Mouse (Mus musculus) MEL (cell line): Measurements from ENCODE around the gene Stard10. TPM values are rescaled to one million over a fixed set of nuclear protein-coding genes. Genes with fewer than 3 reads are reported as not detected.

Source experiments
- DNase-seq: peaks from one replicate; pipeline ENCODE4 v3.0.0; 2011; ENCODE audit warnings: low read depth, low spot score
- H3K27ac ChIP-seq: 2 replicates; pipeline ENCODE4 v1.5.1; 2012; ENCODE audit warnings: low read depth, mild to moderate bottlenecking, control low read depth, low read length, moderate library complexity; ENCODE audit not compliant: control insufficient read depth
- H3K27me3 ChIP-seq, 2 experiments: fragments of 150-350 bp in 1 of 2; sonication (generic) in 1 of 2; 2 replicates each; pipeline ENCODE4 v1.6.1; 2012; ENCODE audit warnings: low read length in 2 of 2, mild to moderate bottlenecking in 2 of 2, improper control_type of control experiment in 1 of 2, moderate library complexity in 1 of 2; ENCODE audit not compliant: insufficient read depth in 2 of 2, control insufficient read depth in 1 of 2
- H3K36me3 ChIP-seq, 2 experiments: 2 replicates each; pipeline ENCODE4 v1.6.1; 2012 to 2014; ENCODE audit warnings: low read length in 2 of 2, improper control_type of control experiment in 1 of 2, inconsistent platforms in 1 of 2, mild to moderate bottlenecking in 1 of 2; ENCODE audit not compliant: insufficient read depth in 2 of 2, control insufficient read depth in 1 of 2
- H3K4me1 ChIP-seq, 2 experiments: fragments of 150-350 bp in 1 of 2; sonication (generic) in 1 of 2; 2 replicates each; pipeline ENCODE4 v1.6.1; 2012; ENCODE audit warnings: low read length in 2 of 2, improper control_type of control experiment in 1 of 2, mild to moderate bottlenecking in 1 of 2; ENCODE audit not compliant: insufficient read depth in 2 of 2, control insufficient read depth in 1 of 2
- H3K4me3 ChIP-seq, 2 experiments: fragments of 150-350 bp in 1 of 2; sonication (generic) in 1 of 2; 2 replicates each; pipeline ENCODE4 v1.5.1; 2012; ENCODE audit warnings: low read depth in 2 of 2, low read length in 2 of 2, mild to moderate bottlenecking in 2 of 2, moderate library complexity in 2 of 2, control low read depth in 1 of 2, improper control_type of control experiment in 1 of 2; ENCODE audit not compliant: control insufficient read depth in 1 of 2, insufficient read depth in 1 of 2
- H3K79me2 ChIP-seq: 2 replicates; pipeline ENCODE4 v1.6.1; 2012; ENCODE audit warnings: mild to moderate bottlenecking, low read length, moderate library complexity; ENCODE audit not compliant: control insufficient read depth, poor library complexity, insufficient read depth
- H3K9ac ChIP-seq: 2 replicates; pipeline ENCODE4 v1.6.1; 2012; ENCODE audit warnings: low read depth, mild to moderate bottlenecking, control low read depth, low read length, moderate library complexity; ENCODE audit not compliant: control insufficient read depth, poor library complexity, severe bottlenecking
- H3K9me3 ChIP-seq: fragments of 150-350 bp; sonication (generic); replicated peaks from 2 replicates; pipeline ENCODE4 v1.6.1; 2012; ENCODE audit warnings: mild to moderate bottlenecking, low read length, improper control_type of control experiment, moderate library complexity; ENCODE audit not compliant: insufficient read depth
- CTCF ChIP-seq, 3 experiments: IDR thresholded peaks in 2 of 3; conservative IDR thresholded peaks in 1 of 3; 2 replicates each; pipeline ENCODE4 v1.5.1; 2011 to 2012; ENCODE audit warnings: low read length in 3 of 3, low read depth in 2 of 3, mild to moderate bottlenecking in 2 of 3, improper control_type of control experiment in 1 of 3, inconsistent platforms in 1 of 3, mixed read lengths in 1 of 3, moderate library complexity in 1 of 3; ENCODE audit not compliant: control insufficient read depth in 1 of 3, insufficient read depth in 1 of 3, poor library complexity in 1 of 3, severe bottlenecking in 1 of 3
- E2F4 ChIP-seq: IDR thresholded peaks from 2 replicates; pipeline ENCODE4 v1.6.1; 2011; ENCODE audit warnings: low read depth, low read length, improper control_type of control experiment, borderline replicate concordance
- GABPA ChIP-seq: IDR thresholded peaks from 2 replicates; pipeline ENCODE4 v1.6.1; 2012; ENCODE audit warnings: low read depth, mild to moderate bottlenecking, inconsistent platforms, low read length, improper control_type of control experiment, moderate library complexity
- GATA1 ChIP-seq: IDR thresholded peaks from 2 replicates; pipeline ENCODE4 v1.6.1; 2011; ENCODE audit warnings: low read depth, low read length, improper control_type of control experiment
- JUND ChIP-seq: IDR thresholded peaks from 2 replicates; pipeline ENCODE4 v1.6.1; 2011; ENCODE audit warnings: low read depth, mild to moderate bottlenecking, improper control_type of control experiment, low read length
- MAX ChIP-seq: IDR thresholded peaks from 2 replicates; pipeline ENCODE4 v1.6.1; 2011; ENCODE audit warnings: low read length, improper control_type of control experiment
- MAZ ChIP-seq: IDR thresholded peaks from 2 replicates; pipeline ENCODE4 v1.6.1; 2012; ENCODE audit warnings: low read depth, mild to moderate bottlenecking, inconsistent platforms, low read length, improper control_type of control experiment
- MYC ChIP-seq: IDR thresholded peaks from 2 replicates; pipeline ENCODE4 v1.6.1; 2011; ENCODE audit warnings: low read depth, mild to moderate bottlenecking, low read length, improper control_type of control experiment, moderate library complexity
- NELFE ChIP-seq: IDR thresholded peaks from 2 replicates; pipeline ENCODE4 v1.6.1; 2011; ENCODE audit warnings: low read depth, low read length, improper control_type of control experiment
- NRF1 ChIP-seq: IDR thresholded peaks from 2 replicates; pipeline ENCODE4 v1.6.1; 2014; ENCODE audit warnings: low read depth, mild to moderate bottlenecking, inconsistent platforms, low read length, improper control_type of control experiment, moderate library complexity; ENCODE audit not compliant: poor library complexity, insufficient read depth, severe bottlenecking
- POLR2A ChIP-seq, 2 experiments: IDR thresholded peaks; 2 replicates each; pipeline ENCODE4 v1.6.1; 2011 to 2012; ENCODE audit warnings: low read length in 2 of 2, mild to moderate bottlenecking in 2 of 2, control low read depth in 1 of 2, improper control_type of control experiment in 1 of 2, low read depth in 1 of 2, moderate library complexity in 1 of 2; ENCODE audit not compliant: control insufficient read depth in 1 of 2, insufficient read depth in 1 of 2, poor library complexity in 1 of 2
- POLR2AphosphoS2 ChIP-seq: IDR thresholded peaks from 2 replicates; pipeline ENCODE4 v1.6.1; 2011; ENCODE audit warnings: low read length, improper control_type of control experiment
- POLR2AphosphoS5 ChIP-seq: IDR thresholded peaks from 2 replicates; pipeline ENCODE4 v1.6.1; 2012; ENCODE audit warnings: low read depth, borderline replicate concordance, mild to moderate bottlenecking, inconsistent platforms, low read length, moderate library complexity, mixed read lengths
- RAD21 ChIP-seq: IDR thresholded peaks from 2 replicates; pipeline ENCODE4 v1.6.1; 2011; ENCODE audit warnings: mild to moderate bottlenecking, low read depth, low read length, improper control_type of control experiment
- SIN3A ChIP-seq: IDR thresholded peaks from 2 replicates; pipeline ENCODE4 v1.6.1; 2012; ENCODE audit warnings: low read length, improper control_type of control experiment, inconsistent platforms
- SMC3 ChIP-seq: IDR thresholded peaks from 2 replicates; pipeline ENCODE4 v1.6.1; 2011; ENCODE audit warnings: low read depth, low read length, improper control_type of control experiment
- TBP ChIP-seq: IDR thresholded peaks from 2 replicates; pipeline ENCODE4 v1.8.0; 2011; ENCODE audit warnings: low read depth, low read length, improper control_type of control experiment
- USF1 ChIP-seq: IDR thresholded peaks from 2 replicates; pipeline ENCODE4 v1.6.1; 2014; ENCODE audit warnings: low read depth, mild to moderate bottlenecking, inconsistent platforms, low read length, improper control_type of control experiment, moderate library complexity
- USF2 ChIP-seq, 2 experiments: IDR thresholded peaks; 2 replicates each; pipeline ENCODE4 v1.6.1; 2011 to 2012; ENCODE audit warnings: improper control_type of control experiment in 2 of 2, low read length in 2 of 2, borderline replicate concordance in 1 of 2, inconsistent platforms in 1 of 2, low read depth in 1 of 2, mild to moderate bottlenecking in 1 of 2; ENCODE audit not compliant: insufficient read depth in 1 of 2
- ZKSCAN1 ChIP-seq: IDR thresholded peaks from 2 replicates; pipeline ENCODE4 v1.6.1; 2012; ENCODE audit warnings: low read depth, mild to moderate bottlenecking, inconsistent platforms, low read length, improper control_type of control experiment, moderate library complexity
- polyA plus RNA-seq, 2 experiments: library from polyadenylated mRNA; stranded (reverse) in 1 of 2; unstranded in 1 of 2; fragments of >175 nt in 1 of 2; fragments of >200 nt in 1 of 2; gene quantifications; 2 replicates each; pipeline versions ENCODE4 v1.2.1 to v1.2.4; 2012; ENCODE audit warnings: low replicate concordance in 2 of 2, low read depth in 1 of 2; ENCODE audit not compliant: insufficient read length in 2 of 2, insufficient read depth in 1 of 2, missing spikeins in 1 of 2
- total RNA-seq: library from RNA; depleted of rRNA; stranded (reverse); fragments of 300-350 nt; gene quantifications from 2 replicates; pipeline ENCODE4 v1.2.3, GENCODE M21; 2012

Stard10 gene
- total and polyA plus RNA-seq, 3 experiments, result 9.3 to 17.9 TPM; not detected in 1

DNA sequence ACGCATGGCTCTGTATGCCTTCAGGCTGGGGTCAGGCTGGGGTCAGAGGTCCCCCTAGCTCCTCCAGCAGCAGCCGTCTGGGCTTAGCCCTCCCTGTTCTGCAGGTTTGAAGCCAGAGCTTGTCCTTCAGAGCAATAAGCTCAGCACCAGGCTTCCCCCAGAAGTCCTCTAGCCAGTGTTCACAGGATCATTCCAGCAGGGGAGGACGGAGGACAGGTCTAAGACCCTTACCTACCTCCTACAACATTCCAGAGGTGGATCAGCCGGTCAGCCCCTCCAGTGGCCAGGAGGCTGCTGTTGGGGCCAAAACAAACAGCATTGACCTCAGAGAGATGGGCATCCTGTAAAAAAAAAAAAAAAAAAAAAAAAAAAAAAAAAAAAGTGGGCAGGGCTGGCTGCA, 23.7 kb upstream of the Stard10 start:
- H3K79me2 ChIP-seq, result no peaks in the 10 kb centered on the region
- no peaks in the 10 kb centered on the region for H3K9me3 ChIP-seq
- H3K4me1 ChIP-seq, result no peaks in the 10 kb centered on the region
- no peaks in the 10 kb centered on the region for H3K27me3 ChIP-seq
- no peak overlapping the region for H3K9ac ChIP-seq
- no peak overlapping the region for H3K27ac ChIP-seq
- no peak for DNase-seq
- no peaks in the 10 kb centered on the region; a peak in 1 of 4 replicates for H3K36me3 ChIP-seq
- H3K4me3 ChIP-seq, result no peak overlapping the region
- TF ChIP-seq USF1 (no peak), SIN3A (no peak), ZKSCAN1 (no peak), GATA1 (no peak), POLR2AphosphoS2 (no peak), MAZ (no peak), POLR2AphosphoS5 (no peak), GABPA (no peak), MYC (no peak), JUND (no peak), TBP (no peak), CTCF (IDR thresholded peaks at IDR 0.05 in 2 of 3, conservative IDR thresholded peaks at IDR 0.05 in 1 of 3; ENCODE audit: control insufficient read depth in 1 of 3, insufficient read depth in 1 of 3, low read depth in 2 of 3, low read length in 3 of 3, poor library complexity in 1 of 3, severe bottlenecking in 1 of 3) (no peak), POLR2A (IDR thresholded peaks at IDR 0.05; ENCODE audit: control insufficient read depth in 1 of 2, insufficient read depth in 1 of 2, low read depth in 1 of 2, low read length in 2 of 2, poor library complexity in 1 of 2) (no peak), MAX (no peak)
- TF ChIP-seq, all 39 proteins: peak for 0

DNA sequence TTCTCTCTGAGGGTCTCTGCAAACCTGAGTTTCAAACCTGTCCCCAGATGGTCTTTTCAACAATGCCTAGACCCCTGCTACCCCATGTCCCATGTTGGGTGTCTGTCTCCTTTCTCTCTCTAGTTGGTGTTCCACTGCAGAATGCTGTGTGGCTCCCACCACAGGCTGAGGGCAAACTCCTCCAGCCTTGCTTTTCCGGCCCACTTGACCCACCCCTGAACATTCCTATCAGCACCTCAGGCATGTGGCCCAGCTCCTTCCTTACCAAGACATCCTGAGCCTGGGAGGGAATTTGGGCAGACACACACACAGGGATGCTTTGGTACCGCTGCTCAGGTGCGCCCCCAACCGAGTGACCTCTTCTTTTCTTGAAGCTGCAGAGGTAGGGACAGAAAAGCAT, 23.3 kb upstream of the Stard10 start:
- Histone ChIP-seq H3K4me3 (no peak overlapping the region), H3K27me3 (no peaks in the 10 kb centered on the region), H3K79me2 (no peaks in the 10 kb centered on the region), H3K9ac (no peak overlapping the region), H3K36me3 (no peaks in the 10 kb centered on the region; a peak in 1 of 4 replicates), H3K27ac (no peak overlapping the region), H3K9me3 (no peaks in the 10 kb centered on the region), H3K4me1 (no peaks in the 10 kb centered on the region)
- no peak for TF ChIP-seq RAD21
- TF ChIP-seq NELFE, result no peak
- TF ChIP-seq SMC3, result no peak
- TF ChIP-seq GATA1, result no peak
- no peak for TF ChIP-seq MAX
- no peak for TF ChIP-seq USF2 (IDR thresholded peaks at IDR 0.05; ENCODE audit: borderline replicate concordance in 1 of 2, insufficient read depth in 1 of 2, low read depth in 1 of 2, low read length in 2 of 2)
- TF ChIP-seq E2F4, result no peak
- no peak for TF ChIP-seq NRF1
- DNase-seq, result no peak
